Mouse (Mus musculus) limb, embryonic 14.5 days (tissue): Measurements from ENCODE around the gene Sel1l3. TPM values are rescaled to one million over a fixed set of nuclear protein-coding genes. Genes with fewer than 3 reads are reported as not detected.

Source experiments
- ATAC-seq: fragments of 200-750 bp; cut with Nextera tagmentation; 2 replicates; pipeline ENCODE4 v1.8.0; 2017; ENCODE audit warnings: low read depth, moderate number of reproducible peaks, moderate TSS enrichment; ENCODE audit not compliant: low FRiP score
- DNase-seq: peaks from one replicate; pipeline ENCODE4 v3.0.0-alpha.2; 2015; ENCODE audit warnings: low spot score
- H3K27ac ChIP-seq: fragments of 300-500 bp; sonication (generic); replicated peaks from 2 replicates; pipeline ENCODE4 v1.5.1; 2014; ENCODE audit warnings: low read depth, mild to moderate bottlenecking, low read length, moderate library complexity, mixed read lengths
- H3K27me3 ChIP-seq: fragments of 300-500 bp; sonication (generic); 2 replicates; pipeline ENCODE4 v1.6.1; 2014; ENCODE audit warnings: low read length, mixed read lengths; ENCODE audit not compliant: control insufficient read depth, insufficient read depth
- H3K36me3 ChIP-seq: fragments of 300-500 bp; sonication (generic); 2 replicates; pipeline ENCODE4 v1.6.1; 2014; ENCODE audit warnings: mild to moderate bottlenecking, low read length, moderate library complexity, mixed read lengths; ENCODE audit not compliant: control insufficient read depth, insufficient read depth
- H3K4me1 ChIP-seq: fragments of 300-500 bp; sonication (generic); 2 replicates; pipeline ENCODE4 v1.6.1; 2014; ENCODE audit warnings: antibody characterized with exemption, low read length, mixed read lengths; ENCODE audit not compliant: control insufficient read depth, insufficient read depth
- H3K4me2 ChIP-seq: fragments of 300-500 bp; sonication (generic); replicated peaks from 2 replicates; pipeline ENCODE4 v1.6.1; 2014; ENCODE audit warnings: low read depth, mild to moderate bottlenecking, low read length, moderate library complexity; ENCODE audit not compliant: severe bottlenecking
- H3K4me3 ChIP-seq: fragments of 300-500 bp; sonication (generic); replicated peaks from 2 replicates; pipeline ENCODE4 v1.5.1; 2014; ENCODE audit warnings: low read length
- H3K9ac ChIP-seq: fragments of 300-500 bp; sonication (generic); 2 replicates; pipeline ENCODE4 v1.6.1; 2014; ENCODE audit warnings: mild to moderate bottlenecking, low read depth, low read length, moderate library complexity; ENCODE audit not compliant: severe bottlenecking
- H3K9me3 ChIP-seq: fragments of 300-500 bp; sonication (generic); 2 replicates; pipeline ENCODE4 v1.6.1; 2016; ENCODE audit warnings: low read length; ENCODE audit not compliant: control insufficient read depth
- POLR2A ChIP-seq: fragments of 200-500 bp; IDR thresholded peaks from 2 replicates; pipeline ENCODE4 v1.8.0; 2012; ENCODE audit warnings: inconsistent platforms, mild to moderate bottlenecking, moderate library complexity, borderline replicate concordance; ENCODE audit not compliant: insufficient read depth, insufficient read length; ENCODE audit errors: extremely low read depth
- WGBS: fragments of 180-500 bp; shearing (Covaris S2); extraction: QIAGEN DNeasy Blood & Tissue Kit; methylation state at CpG from one replicate; pipeline ENCODE4 v1.1.7; 2014; 5-methylcytosine and 5-hydroxymethylcytosine counted together
- polyA plus RNA-seq, 2 experiments: library from polyadenylated mRNA; depleted of rRNA in 1 of 2; stranded (reverse) in 1 of 2; unstranded in 1 of 2; fragments of >200 nt; fragmentation: Nextera tagmentation in 1 of 2; extraction: Ambion mirVana in 1 of 2; gene quantifications; 2 replicates each; pipeline versions ENCODE4 v1.2.1 to v1.2.3; 2012 to 2014

Sel1l3 gene
- polyA plus RNA-seq, 2 experiments: 3.6 to 4.6 TPM

- no peak overlapping the region for H3K4me3 ChIP-seq
- no peaks in the 10 kb centered on the region for H3K27me3 ChIP-seq
- no peaks in the 10 kb centered on the region for H3K4me1 ChIP-seq
- no peaks in the 10 kb centered on the region for H3K36me3 ChIP-seq
- no peak overlapping the region for H3K9ac ChIP-seq
- 81% methylated on average over 2 of the region's 2 CpGs for WGBS
- H3K4me2 ChIP-seq: no peak overlapping the region
- H3K9me3 ChIP-seq: no peaks in the 10 kb centered on the region
- no peak overlapping the region for H3K27ac ChIP-seq
- ATAC-seq (no peak), DNase-seq (no peak)
- TF ChIP-seq POLR2A: no peak
Observed at GRCm38 (mm10) chr5:53154078-53154477, 59.6 kb downstream of the Sel1l3 start.

GRCm38 (mm10) chr5:53153144-53153543 lies 60.6 kb downstream of the Sel1l3 start:
- Histone ChIP-seq H3K9me3 (no peaks in the 10 kb centered on the region), H3K4me1 (no peaks in the 10 kb centered on the region), H3K4me3 (no peak overlapping the region), H3K9ac (no peak overlapping the region), H3K27ac (no peak overlapping the region), H3K27me3 (no peaks in the 10 kb centered on the region), H3K36me3 (no peaks in the 10 kb centered on the region), H3K4me2 (no peak overlapping the region)
- DNase-seq (no peak), ATAC-seq (no peak)
- 70% methylated on average over 5 of the region's 5 CpGs for WGBS
- no peak for TF ChIP-seq POLR2A

- DNase-seq (no peak), ATAC-seq (no peak)
- H3K4me2 ChIP-seq: no peak overlapping the region
- H3K27me3 ChIP-seq: no peaks in the 10 kb centered on the region
- H3K9me3 ChIP-seq: no peaks in the 10 kb centered on the region
- WGBS: 77% methylated on average over 18 of the region's 18 CpGs
- no peak overlapping the region for H3K4me3 ChIP-seq
- H3K9ac ChIP-seq: no peak overlapping the region
- no peak overlapping the region for H3K27ac ChIP-seq
- no peak for TF ChIP-seq POLR2A
- peaks cover 2% of the 10 kb centered on the region; the same call in 1 of the 2 replicates for H3K4me1 ChIP-seq
- H3K36me3 ChIP-seq: no peaks in the 10 kb centered on the region
Observed at GRCm38 (mm10) chr5:53151379-53151960, 62.3 kb downstream of the Sel1l3 start.

- DNase-seq (no peak), ATAC-seq (no peak)
- Histone ChIP-seq H3K27me3 (no peaks in the 10 kb centered on the region), H3K4me2 (no peak overlapping the region), H3K9me3 (no peaks in the 10 kb centered on the region), H3K9ac (no peak overlapping the region), H3K4me3 (no peak overlapping the region), H3K4me1 (peaks cover 5% of the 10 kb centered on the region; the same call in 1 of the 2 replicates), H3K27ac (no peak overlapping the region), H3K36me3 (no peaks in the 10 kb centered on the region)
- TF ChIP-seq POLR2A: no peak
- 90% methylated on average over 7 of the region's 7 CpGs for WGBS
Observed at GRCm38 (mm10) chr5:53148960-53149685, 64.6 kb downstream of the Sel1l3 start.

GRCm38 (mm10) chr5:53148160-53148923 lies 65.4 kb downstream of the Sel1l3 start:
- TF ChIP-seq POLR2A: no peak
- H3K9me3 ChIP-seq: no peaks in the 10 kb centered on the region
- H3K4me1 ChIP-seq: peaks cover 5% of the 10 kb centered on the region; the same call in 1 of the 2 replicates
- 43% methylated on average over 8 of the region's 8 CpGs for WGBS
- no peak overlapping the region for H3K27ac ChIP-seq
- H3K36me3 ChIP-seq: no peaks in the 10 kb centered on the region
- no peak overlapping the region for H3K9ac ChIP-seq
- ATAC-seq: no peak
- no peak for DNase-seq
- H3K4me3 ChIP-seq: no peak overlapping the region
- H3K4me2 ChIP-seq: no peak overlapping the region
- no peaks in the 10 kb centered on the region for H3K27me3 ChIP-seq
